Mouse (Mus musculus): ENCODE results near the gene Map7d1.
A peak's percentile ranks its signal among the peaks of the same experiment; 100 is the strongest.

Map7d1 gene

GRCm38 (mm10) chr4:126256131-126256791 is at the start of gene Map7d1:
TSS of gene Map7d1 (minus strand) at chr4:126256343.
- DNase-seq (ENCODE audit: low read depth): no peak

- DNase-seq (ENCODE audit: low read depth): no peak
These were observed 49.3 kb upstream of the Map7d1 start for GRCm38 (mm10) chr4:126305428-126305827.

- no peak for DNase-seq (ENCODE audit: low read depth)
These were observed 47.7 kb upstream of the Map7d1 start for GRCm38 (mm10) chr4:126303877-126304276.

- DNase-seq (ENCODE audit: low read depth): no peak
These were observed 45.6 kb upstream of the Map7d1 start for GRCm38 (mm10) chr4:126301584-126302309.

GRCm38 (mm10) chr4:126300916-126301583 is 44.9 kb upstream of the Map7d1 start:
- peak; percentile 75 for DNase-seq (ENCODE audit: low read depth)

GRCm38 (mm10) chr4:126296617-126297101 is 40.5 kb upstream of the Map7d1 start:
- no peak for DNase-seq (ENCODE audit: low read depth)

GRCm38 (mm10) chr4:126295937-126296336 is 39.8 kb upstream of the Map7d1 start:
- DNase-seq (ENCODE audit: low read depth): no peak

- DNase-seq (ENCODE audit: low read depth): no peak
These were observed 39.0 kb upstream of the Map7d1 start for GRCm38 (mm10) chr4:126295152-126295551.

- no peak for DNase-seq (ENCODE audit: low read depth)
These were observed 35.1 kb upstream of the Map7d1 start for GRCm38 (mm10) chr4:126291196-126291595.

- DNase-seq (ENCODE audit: low read depth): no peak
These were observed 34.2 kb upstream of the Map7d1 start for GRCm38 (mm10) chr4:126290314-126290713.

GRCm38 (mm10) chr4:126288085-126288666 is 32.0 kb upstream of the Map7d1 start:
- DNase-seq (ENCODE audit: low read depth): no peak

- DNase-seq (ENCODE audit: low read depth): no peak
These were observed 31.3 kb upstream of the Map7d1 start for GRCm38 (mm10) chr4:126287302-126287995.

GRCm38 (mm10) chr4:126286492-126286891 is 30.3 kb upstream of the Map7d1 start, which contains the start of gene Col8a2:
TSS of gene Col8a2 (plus strand) at chr4:126286793.
- DNase-seq (ENCODE audit: low read depth): no peak

- no peak for DNase-seq (ENCODE audit: low read depth)
These were observed 27.4 kb upstream of the Map7d1 start for GRCm38 (mm10) chr4:126283582-126283981.

- DNase-seq (ENCODE audit: low read depth): no peak
These were observed 25.6 kb upstream of the Map7d1 start for GRCm38 (mm10) chr4:126281706-126282105.

GRCm38 (mm10) chr4:126278961-126279360 is 22.8 kb upstream of the Map7d1 start:
- no peak for DNase-seq (ENCODE audit: low read depth)

- no peak for DNase-seq (ENCODE audit: low read depth)
These were observed 22.4 kb upstream of the Map7d1 start for GRCm38 (mm10) chr4:126278565-126278915.

GRCm38 (mm10) chr4:126277906-126278564 is 21.9 kb upstream of the Map7d1 start:
- no peak for DNase-seq (ENCODE audit: low read depth)

GRCm38 (mm10) chr4:126275681-126276131 is 19.6 kb upstream of the Map7d1 start:
- DNase-seq (ENCODE audit: low read depth): no peak

- no peak for DNase-seq (ENCODE audit: low read depth)
These were observed 18.9 kb upstream of the Map7d1 start for GRCm38 (mm10) chr4:126275081-126275480.

GRCm38 (mm10) chr4:126273753-126274152 is 17.6 kb upstream of the Map7d1 start:
- DNase-seq (ENCODE audit: low read depth): no peak
